ENCODE assay signal across 12 mouse cellular contexts in genomic region chr4:130726118-130726517, GRCm38 (mm10).
DNase-seq lines count a peak whose midpoint lies in the region; ATAC-seq and TF ChIP-seq lines count a peak whose summit lies in the region.
"Had no signal": no experiment of that assay in that cellular context is flagged by ENCODE, and none has a peak within 500 bp of the region (broad histone marks: within the 10 kb centered on the region; RNA-seq: fewer than 3 reads in every experiment).

No protein-coding gene starts in this region.

- peak; percentile 34 for DNase-seq in embryo, embryonic 10.5 days (ENCODE audit: low spot score)
- no peak for DNase-seq in embryo, embryonic 10 days (ENCODE audit: low spot score)
- DNase-seq in lung, postnatal 0 days (ENCODE audit: low spot score): no peak
- DNase-seq in lung, adult 2 months: no peak
- no peak for DNase-seq in midbrain, embryonic 10.5 days (ENCODE audit: low spot score)
- DNase-seq in retina, postnatal 1 day: peak; percentile 35
- DNase-seq in left cerebral cortex, postnatal 4 days: no peak
- DNase-seq: heart, adult 2 months; heart, postnatal 4 days; kidney, adult 8-10 months had no signal

- H3K9me3 ChIP-seq in lung, postnatal 0 days (ENCODE audit: low read length): no peaks in the 10 kb centered on the region
- no peaks in the 10 kb centered on the region for H3K9me3 ChIP-seq in midbrain, embryonic 10.5 days (replicated peaks)
- H3K9me3 ChIP-seq: limb, embryonic 15.5 days had no signal

- H3K9ac ChIP-seq in lung, postnatal 0 days (replicated peaks; ENCODE audit: low read depth): no peak overlapping the region
- H3K9ac ChIP-seq: limb, embryonic 15.5 days had no signal

- no peaks in the 10 kb centered on the region for H3K36me3 ChIP-seq in lung, postnatal 0 days (ENCODE audit: insufficient read depth, low read length)
- peaks cover 80% of the 10 kb centered on the region for H3K36me3 ChIP-seq in midbrain, embryonic 10.5 days

- H3K27me3 ChIP-seq in lung, postnatal 0 days (replicated peaks; ENCODE audit: insufficient read depth, low read length): no peaks in the 10 kb centered on the region
- no peaks in the 10 kb centered on the region for H3K27me3 ChIP-seq in midbrain, embryonic 10.5 days (ENCODE audit: low read depth, poor library complexity, severe bottlenecking)
- H3K27me3 ChIP-seq: limb, embryonic 15.5 days had no signal

- H3K4me3 ChIP-seq in lung, postnatal 0 days (ENCODE audit: low read depth, low read length): no peak overlapping the region
- H3K4me3 ChIP-seq in lung, adult 2 months (replicated peaks; ENCODE audit: extremely low read depth, low read depth, low read length): no peak overlapping the region
- no peak overlapping the region for H3K4me3 ChIP-seq in midbrain, embryonic 10.5 days
- H3K4me3 ChIP-seq: erythroblast, embryonic 14.5 days; heart, adult 2 months; limb, embryonic 15.5 days had no signal

- H3K27ac ChIP-seq in lung, postnatal 0 days (ENCODE audit: low read length): no peak overlapping the region
- peak overlapping the region; percentile 38 for H3K27ac ChIP-seq in midbrain, embryonic 10.5 days (replicated peaks)
- H3K27ac ChIP-seq: heart, adult 2 months; limb, embryonic 15.5 days had no signal

- intact Hi-C loops in left cerebral cortex, postnatal 4 days (cut with DNase I): no loop called here

- TF ChIP-seq CTCF in lung, postnatal 0 days (IDR thresholded peaks at IDR 0.05): no peak
- no peak for TF ChIP-seq CTCF in lung, adult 2 months (IDR thresholded peaks at IDR 0.05; ENCODE audit: insufficient read depth, low read length)

- TF ChIP-seq POLR2A in lung, adult 2 months (IDR thresholded peaks at IDR 0.05; ENCODE audit: borderline replicate concordance, extremely low read depth, low read depth, low read length): no peak

- 42% methylated on average over 3 of the region's 3 CpGs for WGBS in lung, postnatal 0 days
- 28% methylated on average over 3 of the region's 3 CpGs for WGBS in lung, adult 2 months
- WGBS in midbrain, embryonic 10.5 days: 61% methylated on average over 3 of the region's 3 CpGs

- H3K4me1 ChIP-seq in lung, postnatal 0 days (ENCODE audit: insufficient read depth, low read depth, low read length): no peaks in the 10 kb centered on the region; the same call in 1 of the 2 replicates
- H3K4me1 ChIP-seq in lung, adult 2 months (ENCODE audit: control insufficient read depth, insufficient read depth, low read length): peaks cover 3% of the 10 kb centered on the region
- H3K4me1 ChIP-seq in midbrain, embryonic 10.5 days: peaks cover 40% of the 10 kb centered on the region

- no peak overlapping the region for H3K4me2 ChIP-seq in lung, postnatal 0 days (replicated peaks; ENCODE audit: low read depth, low read length)
- H3K4me2 ChIP-seq: limb, embryonic 15.5 days had no signal

- ATAC-seq in lung, postnatal 0 days: peak; percentile 26; the same call in 1 of the 2 replicates

- no peak for TF ChIP-seq EP300 in lung, postnatal 0 days (IDR thresholded peaks at IDR 0.05)

Comparison
In these comparisons a context has a peak if more than half of its experiments do, and no peak if none do; other contexts are left out.
1. DNase-seq: peak in embryo, embryonic 10.5 days (single experiment) and retina, postnatal 1 day (single experiment); none in embryo, embryonic 10 days (single experiment), lung, postnatal 0 days (single experiment), lung, adult 2 months (single experiment), midbrain, embryonic 10.5 days (single experiment) and left cerebral cortex, postnatal 4 days (single experiment).